Mouse (Mus musculus) C2C12 (cell line): ENCODE measurements at regions not wholly inside any gene's neighbourhood (a gene's known extent, or its start where the extent isn't known, plus 50 kb on each side); places are given as distances from the start of the nearest gene placed in this dataset.

ENCODE experiments used
- CEBPB ChIP-seq: IDR thresholded peaks from one replicate; pipeline ENCODE4 v1.6.1; 2011; ENCODE audit warnings: low read depth, mild to moderate bottlenecking, control low read depth, moderate library complexity
- CTCF ChIP-seq: IDR thresholded peaks from one replicate; pipeline ENCODE4 v1.5.1; 2011; ENCODE audit not compliant: control insufficient read depth, insufficient read depth, insufficient read length
- FOSL1 ChIP-seq: IDR thresholded peaks from one replicate; pipeline ENCODE4 v1.8.0; 2011; ENCODE audit warnings: mild to moderate bottlenecking, low read length; ENCODE audit not compliant: poor library complexity, insufficient read depth, severe bottlenecking
- MAX ChIP-seq: IDR thresholded peaks from one replicate; pipeline ENCODE4 v1.6.1; 2011; ENCODE audit warnings: mild to moderate bottlenecking, control low read depth
- MYOD1 ChIP-seq: IDR thresholded peaks from one replicate; pipeline ENCODE4 v1.6.1; 2011; ENCODE audit warnings: low read depth; ENCODE audit not compliant: control insufficient read depth, insufficient read length
- MYOG ChIP-seq: IDR thresholded peaks from one replicate; pipeline ENCODE4 v1.6.1; 2011; ENCODE audit not compliant: control insufficient read depth, insufficient read length; ENCODE audit errors: extremely low read depth
- USF1 ChIP-seq: IDR thresholded peaks from one replicate; pipeline ENCODE4 v1.6.1; 2011; ENCODE audit warnings: low read depth, mild to moderate bottlenecking, control low read depth, moderate library complexity

DNA sequence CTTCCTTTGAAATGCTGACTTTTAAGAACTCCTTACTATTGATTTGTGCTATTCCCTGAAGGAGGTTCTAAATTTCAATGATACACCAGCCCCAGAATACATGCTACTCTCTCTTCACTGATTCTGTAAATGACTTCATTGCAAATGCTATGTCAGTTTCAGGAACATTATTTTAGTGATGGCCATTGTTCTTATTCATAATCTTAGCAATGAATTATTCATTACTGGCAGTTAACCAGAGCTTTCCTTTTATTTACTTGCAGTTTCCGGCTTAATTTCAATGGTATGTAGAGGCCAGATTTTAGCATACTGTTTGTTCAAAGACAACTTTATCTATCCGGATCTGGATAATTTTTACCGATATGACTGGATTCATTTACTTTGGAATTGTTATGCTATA lies 114.1 kb upstream of the Arhgap18 start:
- TF ChIP-seq CTCF, result no peak
- no peak for TF ChIP-seq MYOD1
- TF ChIP-seq USF1, result no peak
- TF ChIP-seq CEBPB, result no peak
- TF ChIP-seq MAX, result no peak
- no peak for TF ChIP-seq FOSL1
- no peak for TF ChIP-seq MYOG
